Mouse (Mus musculus): ENCODE measurements at regions not wholly inside any gene's neighbourhood (a gene's known extent, or its start where the extent isn't known, plus 50 kb on each side); places are given as distances from the start of the nearest gene placed in this dataset.
A peak's percentile ranks its signal among the peaks of the same experiment; 100 is the strongest.

DNA sequence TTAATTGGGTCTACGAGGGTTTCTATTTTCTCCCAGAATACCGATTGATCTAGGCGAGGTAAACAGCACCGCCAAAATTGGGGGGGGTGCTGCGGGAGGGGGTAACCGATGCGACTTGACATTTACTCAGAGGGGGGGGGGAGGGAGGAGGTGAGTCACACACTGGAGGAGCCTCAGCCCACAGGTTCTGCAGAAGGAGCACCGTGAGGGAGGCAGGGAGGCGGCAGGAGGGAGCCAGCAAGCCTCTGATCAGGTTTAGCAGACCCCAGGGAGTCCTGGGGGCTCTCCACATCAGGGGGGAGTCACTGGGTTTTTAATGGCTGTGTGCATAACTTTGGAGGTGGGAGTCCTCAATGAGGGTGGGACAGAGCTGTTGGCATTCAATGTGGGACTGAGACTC is 51.3 kb upstream of the Ier5l start:
- Histone ChIP-seq H3K4me1 (peaks cover 11% of the 10 kb centered on the region), H3K4me2 (no peak overlapping the region), H3K27me3 (no peaks in the 10 kb centered on the region), H3K9me3 (no peaks in the 10 kb centered on the region), H3K36me3 (no peaks in the 10 kb centered on the region), H3K9ac (no peak overlapping the region), H3K27ac (no peak overlapping the region), H3K4me3 (no peak overlapping the region)
- WGBS, result 12% methylated on average over 9 of the region's 9 CpGs
- ATAC-seq (ENCODE audit: insufficient number of reproducible peaks, low FRiP score, low TSS enrichment, low read depth), result no peak

DNA sequence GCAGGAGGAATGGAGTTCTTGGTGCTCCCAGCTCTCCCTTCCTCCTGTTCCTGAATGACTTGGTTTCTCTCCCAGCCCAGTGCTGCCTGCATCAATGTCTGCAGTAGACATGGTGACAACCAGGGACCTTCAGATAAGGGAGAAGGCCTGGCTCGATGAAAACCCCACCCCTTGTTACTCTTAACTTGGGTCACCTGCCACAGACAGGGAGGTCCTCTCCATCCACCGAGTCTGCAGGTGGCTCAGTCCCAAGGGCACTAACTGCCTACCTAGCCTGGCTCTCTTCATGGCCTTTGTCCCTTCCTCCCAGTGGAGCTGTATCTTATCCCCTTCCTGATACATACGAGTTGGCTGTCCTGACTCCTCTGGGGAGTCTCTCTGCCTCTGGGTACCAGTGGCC is 51.8 kb upstream of the Ier5l start:
- WGBS, result 41% methylated on average over 3 of the region's 3 CpGs
- no peak overlapping the region for H3K4me2 ChIP-seq
- no peaks in the 10 kb centered on the region for H3K27me3 ChIP-seq
- peaks cover 11% of the 10 kb centered on the region for H3K4me1 ChIP-seq
- no peak overlapping the region for H3K27ac ChIP-seq
- ATAC-seq (ENCODE audit: insufficient number of reproducible peaks, low FRiP score, low TSS enrichment, low read depth), result no peak
- H3K9me3 ChIP-seq, result no peaks in the 10 kb centered on the region
- no peak overlapping the region for H3K4me3 ChIP-seq
- no peak overlapping the region for H3K9ac ChIP-seq
- no peaks in the 10 kb centered on the region for H3K36me3 ChIP-seq

DNA sequence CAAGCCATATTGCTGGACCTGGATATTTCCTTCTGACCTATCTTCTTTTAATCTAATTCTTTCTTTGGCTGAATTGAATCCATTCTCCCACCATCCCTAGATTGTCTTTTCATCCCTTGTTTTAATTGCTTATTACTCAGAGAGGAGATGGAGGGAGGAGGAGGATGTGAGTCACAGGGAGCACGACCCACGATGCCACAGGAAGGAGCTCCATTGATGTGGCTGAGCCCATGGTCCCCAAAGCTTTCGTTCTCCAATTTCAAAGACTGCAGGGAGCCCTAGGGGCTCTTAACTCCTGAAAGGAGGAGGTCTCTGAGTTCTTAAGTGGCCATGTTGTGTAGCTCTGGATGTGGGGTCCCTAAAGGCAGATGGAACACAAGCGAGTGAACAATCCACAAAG is 53.5 kb upstream of the Ier5l start:
- Histone ChIP-seq H3K4me3 (no peak overlapping the region), H3K27ac (no peak overlapping the region), H3K9ac (no peak overlapping the region), H3K9me3 (no peaks in the 10 kb centered on the region), H3K36me3 (no peaks in the 10 kb centered on the region), H3K27me3 (no peaks in the 10 kb centered on the region), H3K4me1 (peaks cover 11% of the 10 kb centered on the region), H3K4me2 (no peak overlapping the region)
- WGBS, result 18% methylated on average over 4 of the region's 4 CpGs
- no peak for ATAC-seq (ENCODE audit: insufficient number of reproducible peaks, low FRiP score, low TSS enrichment, low read depth)

DNA sequence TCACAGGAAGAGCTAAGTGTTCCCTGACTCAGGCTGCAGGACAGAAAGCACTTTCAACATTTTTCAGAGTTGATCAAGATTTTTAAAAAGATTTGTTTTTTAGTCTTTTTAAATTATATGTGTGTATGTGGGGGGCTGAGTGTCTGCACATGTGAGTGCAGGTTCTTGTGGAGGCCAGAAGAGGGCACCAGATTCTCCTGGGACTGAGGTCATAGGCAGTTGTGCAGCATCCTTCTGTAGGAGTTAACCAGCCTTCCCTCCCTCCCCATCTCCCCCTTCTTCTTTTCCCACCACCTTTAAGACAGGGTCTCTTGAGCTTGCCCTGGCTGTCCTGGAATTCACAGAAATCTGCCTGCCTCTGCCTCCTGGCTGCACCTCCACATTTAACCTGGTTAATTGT is 58.9 kb upstream of the Ier5l start:
- Histone ChIP-seq H3K4me2 (no peak overlapping the region), H3K9me3 (no peaks in the 10 kb centered on the region), H3K9ac (no peak overlapping the region), H3K4me1 (no peaks in the 10 kb centered on the region), H3K4me3 (no peak overlapping the region), H3K27me3 (no peaks in the 10 kb centered on the region), H3K36me3 (no peaks in the 10 kb centered on the region), H3K27ac (no peak overlapping the region)
- no peak for ATAC-seq (ENCODE audit: insufficient number of reproducible peaks, low FRiP score, low TSS enrichment, low read depth)

DNA sequence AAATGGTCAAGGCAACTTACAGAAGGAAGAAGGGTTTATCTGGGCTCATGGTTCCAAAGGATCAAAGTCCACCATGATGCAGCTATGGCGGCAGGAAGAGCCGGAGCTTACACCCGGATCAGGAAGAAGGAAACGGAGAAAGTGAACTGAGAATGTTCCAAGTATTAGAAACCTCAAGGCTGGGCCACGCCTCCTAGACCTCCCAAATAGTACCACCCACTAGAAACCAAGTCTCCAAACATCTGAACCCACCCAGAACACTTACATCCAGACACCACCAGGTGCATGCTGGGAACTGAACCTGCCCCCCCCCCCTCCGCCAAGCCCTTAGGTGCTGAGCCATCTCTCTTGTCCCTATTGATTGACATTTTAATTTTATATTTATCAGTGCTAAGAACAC is 59.3 kb upstream of the Ier5l start:
- 90% methylated on average over 6 of the region's 6 CpGs for WGBS
- no peak for ATAC-seq (ENCODE audit: insufficient number of reproducible peaks, low FRiP score, low TSS enrichment, low read depth)
- no peaks in the 10 kb centered on the region for H3K4me1 ChIP-seq

DNA sequence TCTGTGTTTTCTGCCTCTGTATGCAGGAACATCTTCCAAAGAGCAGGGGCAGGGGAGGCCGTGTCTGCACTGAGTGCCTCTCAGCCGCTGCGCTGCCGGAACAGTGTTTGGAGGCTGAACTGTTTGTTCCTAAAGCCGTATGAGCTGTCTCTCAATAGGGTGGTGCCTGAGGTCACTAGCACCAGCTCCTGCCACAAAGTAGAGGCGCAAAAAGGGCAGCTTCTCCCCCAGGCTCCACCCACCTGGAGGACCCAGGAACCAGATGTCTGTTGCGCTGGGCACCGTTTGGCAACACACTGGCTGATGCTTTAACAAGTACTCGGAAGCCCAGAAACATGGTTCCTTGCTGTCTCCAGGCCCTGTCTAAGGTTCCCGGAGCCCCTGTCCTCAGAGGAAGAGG is 60.4 kb upstream of the Cstad start:
- Histone ChIP-seq H3K4me1 (no peaks in the 10 kb centered on the region), H3K4me3 (no peak overlapping the region), H3K36me3 (no peaks in the 10 kb centered on the region), H3K27ac (no peak overlapping the region), H3K9ac (no peak overlapping the region), H3K9me3 (no peaks in the 10 kb centered on the region), H3K4me2 (no peak overlapping the region), H3K27me3 (no peaks in the 10 kb centered on the region)
- no peak for ATAC-seq (ENCODE audit: insufficient number of reproducible peaks, low FRiP score, low TSS enrichment, low read depth)
- WGBS, result 46% methylated on average over 10 of the region's 10 CpGs

More for the DNA sequence above, 59.3 kb upstream of the Ier5l start:
- H3K27ac ChIP-seq, result no peak overlapping the region
- H3K27me3 ChIP-seq, result no peaks in the 10 kb centered on the region
- H3K9me3 ChIP-seq, result no peaks in the 10 kb centered on the region
- H3K4me3 ChIP-seq, result no peak overlapping the region
- no peak overlapping the region for H3K9ac ChIP-seq
- no peaks in the 10 kb centered on the region for H3K36me3 ChIP-seq
- H3K4me2 ChIP-seq, result no peak overlapping the region

DNA sequence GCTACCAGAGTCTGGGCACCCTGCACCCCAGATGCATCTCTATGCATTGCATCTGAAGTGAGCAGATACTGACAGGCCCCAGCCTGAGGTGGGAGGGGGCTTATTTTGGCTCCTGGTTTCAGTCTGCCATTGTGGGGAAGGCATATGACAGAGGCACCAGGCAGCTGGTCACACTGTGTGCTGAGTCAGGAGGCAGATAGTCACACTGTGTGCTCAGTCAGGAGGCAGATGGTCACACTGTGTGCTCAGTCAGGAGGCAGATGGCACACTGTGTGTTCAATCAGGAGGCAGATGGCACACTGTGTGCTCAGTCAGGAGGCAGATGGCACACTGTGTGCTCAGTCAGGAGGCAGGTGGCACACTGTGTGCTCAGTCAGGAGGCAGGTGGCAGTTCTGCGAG is 55.5 kb upstream of the Cstad start:
- ATAC-seq (ENCODE audit: insufficient number of reproducible peaks, low FRiP score, low TSS enrichment, low read depth), result no peak
- no peaks in the 10 kb centered on the region for H3K36me3 ChIP-seq
- no peaks in the 10 kb centered on the region for H3K9me3 ChIP-seq
- H3K27me3 ChIP-seq, result no peaks in the 10 kb centered on the region
- no peak overlapping the region for H3K9ac ChIP-seq
- no peak overlapping the region for H3K4me2 ChIP-seq
- peaks cover 13% of the 10 kb centered on the region for H3K4me1 ChIP-seq
- WGBS, result 93% methylated on average over 1 of the region's 1 CpGs
- H3K4me3 ChIP-seq, result no peak overlapping the region
- no peak overlapping the region for H3K27ac ChIP-seq

DNA sequence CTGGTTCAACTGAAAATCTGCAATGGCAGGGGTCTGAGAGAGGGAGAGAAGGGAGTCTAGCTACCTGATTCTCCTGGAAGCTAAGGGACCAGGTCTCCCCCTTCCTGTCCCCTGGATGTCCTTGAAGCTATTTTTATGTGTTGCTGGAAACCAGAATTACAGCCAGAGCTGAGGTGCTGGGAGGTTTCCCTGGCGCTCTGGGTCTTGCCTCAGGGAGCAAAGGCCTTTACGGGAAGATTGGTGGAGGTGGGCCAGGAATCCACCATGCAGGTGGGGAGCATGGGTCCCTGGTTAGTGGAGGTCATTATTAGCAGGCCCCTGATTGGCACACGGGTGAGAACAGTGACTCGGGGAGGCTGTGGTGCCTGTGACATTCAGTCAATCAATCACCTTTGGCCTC is 53.3 kb upstream of the Cstad start:
- H3K9ac ChIP-seq, result no peak overlapping the region
- ATAC-seq (ENCODE audit: insufficient number of reproducible peaks, low FRiP score, low TSS enrichment, low read depth), result no peak
- H3K4me2 ChIP-seq, result no peak overlapping the region
- H3K4me1 ChIP-seq, result peaks cover 26% of the 10 kb centered on the region
- H3K27me3 ChIP-seq, result no peaks in the 10 kb centered on the region
- H3K36me3 ChIP-seq, result no peaks in the 10 kb centered on the region
- no peaks in the 10 kb centered on the region for H3K9me3 ChIP-seq
- 16% methylated on average over 4 of the region's 4 CpGs for WGBS
- no peak overlapping the region for H3K4me3 ChIP-seq
- H3K27ac ChIP-seq, result peak overlapping the region; percentile 69; the same call in 1 of the 2 replicates

DNA sequence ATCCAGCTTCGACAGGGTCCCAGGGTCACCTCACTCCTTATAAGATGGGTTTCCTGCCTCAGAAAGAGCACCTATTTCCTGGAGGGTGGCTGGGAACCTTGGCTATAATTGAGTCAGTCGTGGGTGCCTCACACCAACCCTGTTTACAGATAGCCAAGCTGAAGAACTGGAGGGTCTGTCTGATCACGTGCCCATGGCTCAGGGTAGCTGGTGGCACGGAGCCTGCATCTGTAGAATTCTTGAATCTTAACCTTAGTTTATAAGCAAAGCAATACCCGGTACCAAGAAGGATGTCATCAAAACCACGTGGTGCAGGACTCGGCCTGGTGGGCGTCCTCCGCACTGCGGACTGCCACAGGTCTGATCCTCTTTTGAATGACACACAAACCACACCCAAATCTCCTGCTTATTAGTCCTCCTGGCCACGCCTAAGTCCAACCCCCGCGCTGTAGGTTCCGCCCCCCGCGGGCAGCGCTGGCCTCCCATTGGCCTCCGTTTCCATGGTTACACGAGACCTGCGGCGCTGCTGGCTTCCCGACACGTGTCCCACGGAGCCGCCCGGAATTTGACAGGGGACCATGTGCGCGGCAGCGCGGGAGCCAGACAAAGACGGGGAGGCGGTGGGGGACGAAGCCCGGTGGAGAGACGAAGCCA is 49.9 kb upstream of the Cstad start:
- Histone ChIP-seq H3K4me1 (peaks cover 35% of the 10 kb centered on the region), H3K4me3 (peak overlapping the region; percentile 36), H3K27ac (no peak overlapping the region), H3K4me2 (peak overlapping the region; percentile 78), H3K27me3 (no peaks in the 10 kb centered on the region), H3K36me3 (no peaks in the 10 kb centered on the region), H3K9me3 (no peaks in the 10 kb centered on the region), H3K9ac (no peak overlapping the region)
- peak; percentile 78 for ATAC-seq (ENCODE audit: insufficient number of reproducible peaks, low FRiP score, low TSS enrichment, low read depth)
- 2% methylated on average over 35 of the region's 35 CpGs for WGBS

Data from limb, embryonic 15.5 days (tissue).